Comparison of ENCODE assay signal across 8 mouse cellular contexts in the genomic region with DNA sequence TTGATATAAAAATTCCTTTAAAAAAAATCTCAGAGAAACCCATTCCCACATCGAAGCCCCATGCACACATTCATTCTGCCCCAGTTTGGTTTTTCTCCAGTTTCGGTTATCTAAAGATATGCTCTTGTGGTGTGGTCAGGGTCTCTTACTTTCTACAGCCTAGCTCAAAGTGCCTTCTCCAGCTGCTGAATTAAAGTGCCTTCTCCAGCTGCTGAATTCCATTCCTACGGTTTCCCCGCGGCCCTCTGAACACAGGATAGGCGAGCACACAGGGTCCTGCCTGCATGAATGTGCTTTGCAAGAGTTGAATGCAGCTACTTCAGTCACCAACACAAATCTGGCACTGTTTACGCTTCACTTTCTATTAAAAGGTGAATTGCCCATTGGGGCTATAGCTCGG. TPM values are rescaled to one million over a fixed set of nuclear protein-coding genes. Genes with fewer than 3 reads are reported as not detected.
A peak's percentile ranks its signal among the peaks of the same experiment; 100 is the strongest.
DNase-seq lines count a peak whose midpoint lies in the region; ATAC-seq and TF ChIP-seq lines count a peak whose summit lies in the region.

No protein-coding gene starts in this region.

- no peaks in the 10 kb centered on the region for H3K36me3 ChIP-seq in heart, embryonic 16.5 days (ENCODE audit: control insufficient read depth, insufficient read depth)
- H3K36me3 ChIP-seq in heart, adult 2 months (ENCODE audit: control insufficient read depth, insufficient read depth, low read length): peaks cover 10% of the 10 kb centered on the region
- no peaks in the 10 kb centered on the region for H3K36me3 ChIP-seq in forebrain, embryonic 10.5 days (replicated peaks)
- H3K36me3 ChIP-seq in intestine, embryonic 16.5 days (ENCODE audit: control insufficient read depth, insufficient read depth, low read length): no peaks in the 10 kb centered on the region
- no peaks in the 10 kb centered on the region for H3K36me3 ChIP-seq in midbrain, postnatal 0 days (ENCODE audit: insufficient read depth, low read length)

- no peak for ATAC-seq in heart, embryonic 16.5 days (replicated peaks; ENCODE audit: extremely low read depth, insufficient read depth, low FRiP score)
- ATAC-seq in intestine, embryonic 16.5 days: no peak
- ATAC-seq in midbrain, postnatal 0 days (ENCODE audit: low FRiP score): no peak
- no peak for ATAC-seq in erythroblast, adult 5-6 weeks (replicated peaks; ENCODE audit: low FRiP score, poor library complexity, severe bottlenecking)

- no peak for DNase-seq in heart, adult 2 months
- DNase-seq in forebrain, embryonic 10.5 days (ENCODE audit: extremely low spot score, low spot score): no peak
- DNase-seq in midbrain, postnatal 0 days (ENCODE audit: low spot score): no peak
- no peak for DNase-seq in kidney, adult 18-20 months
- DNase-seq in cerebellum, postnatal 36 days: no peak

- peak overlapping the region; percentile 97; the same call in 1 of the 2 replicates for H3K9ac ChIP-seq in heart, embryonic 16.5 days (ENCODE audit: low read length)
- no peak overlapping the region for H3K9ac ChIP-seq in heart, adult 2 months (ENCODE audit: low read depth, low read length)
- peak overlapping the region; percentile 91; the same call in 1 of the 2 replicates for H3K9ac ChIP-seq in intestine, embryonic 16.5 days (ENCODE audit: low read depth, low read length)
- no peak overlapping the region for H3K9ac ChIP-seq in midbrain, postnatal 0 days (replicated peaks; ENCODE audit: low read length, poor library complexity, severe bottlenecking)

- peak overlapping the region; percentile 99 for H3K4me3 ChIP-seq in heart, embryonic 16.5 days (ENCODE audit: low read length)
- no peak overlapping the region for H3K4me3 ChIP-seq in heart, adult 2 months
- peak overlapping the region; percentile 71 for H3K4me3 ChIP-seq in forebrain, embryonic 10.5 days
- H3K4me3 ChIP-seq in intestine, embryonic 16.5 days (ENCODE audit: low read length): peak overlapping the region; percentile 89; the same call in 1 of the 2 replicates
- peak overlapping the region; percentile 78 for H3K4me3 ChIP-seq in midbrain, postnatal 0 days (ENCODE audit: low read depth, low read length)

- H3K79me2 ChIP-seq in heart, adult 2 months (replicated peaks; ENCODE audit: control insufficient read depth, insufficient read depth, low read length): peaks cover 2% of the 10 kb centered on the region; the same call in 1 of the 2 replicates

- intact Hi-C loops in heart, adult 2 months (cut with DNase I): loop anchor here (1.0 to 5.0 kb wide), 6 partner anchors 58 to 293 kb away; no protein-coding TSS in a partner anchor

- peaks cover 16% of the 10 kb centered on the region for H3K4me1 ChIP-seq in heart, embryonic 16.5 days (ENCODE audit: control insufficient read depth, insufficient read depth, low read length)
- H3K4me1 ChIP-seq in heart, adult 2 months (ENCODE audit: control insufficient read depth, insufficient read depth, low read length): peaks cover 6% of the 10 kb centered on the region
- H3K4me1 ChIP-seq in forebrain, embryonic 10.5 days: peaks cover 24% of the 10 kb centered on the region
- H3K4me1 ChIP-seq in intestine, embryonic 16.5 days (ENCODE audit: control insufficient read depth, insufficient read depth, low read length): no peaks in the 10 kb centered on the region
- no peaks in the 10 kb centered on the region for H3K4me1 ChIP-seq in midbrain, postnatal 0 days (ENCODE audit: insufficient read depth, low read length)

- TF ChIP-seq POLR2A in heart, adult 2 months (IDR thresholded peaks at IDR 0.05; ENCODE audit: insufficient read depth, low read depth, low read length): no peak

- no peak for TF ChIP-seq CTCF in heart, adult 2 months (IDR thresholded peaks at IDR 0.05)
- no peak for TF ChIP-seq CTCF in midbrain, postnatal 0 days (IDR thresholded peaks at IDR 0.05)

- 42% methylated on average over 8 of the region's 8 CpGs for WGBS in heart, embryonic 16.5 days
- 61% methylated on average over 8 of the region's 8 CpGs for WGBS in heart, adult 2 months
- 34% methylated on average over 8 of the region's 8 CpGs for WGBS in forebrain, embryonic 10.5 days
- 40% methylated on average over 8 of the region's 8 CpGs for WGBS in intestine, embryonic 16.5 days
- WGBS in midbrain, postnatal 0 days: 37% methylated on average over 8 of the region's 8 CpGs

- no peaks in the 10 kb centered on the region for H3K27me3 ChIP-seq in heart, embryonic 16.5 days (ENCODE audit: control insufficient read depth, insufficient read depth, low read length)
- H3K27me3 ChIP-seq in heart, adult 2 months (ENCODE audit: control insufficient read depth, insufficient read depth, low read length): no peaks in the 10 kb centered on the region
- H3K27me3 ChIP-seq in forebrain, embryonic 10.5 days (ENCODE audit: poor library complexity, severe bottlenecking): peaks cover 68% of the 10 kb centered on the region
- no peaks in the 10 kb centered on the region for H3K27me3 ChIP-seq in intestine, embryonic 16.5 days (replicated peaks; ENCODE audit: control insufficient read depth, insufficient read depth, low read length)
- 0 out of 2 replicates have a peak, but pooled peaks cover 8% of the 10 kb centered on the region for H3K27me3 ChIP-seq in midbrain, postnatal 0 days (ENCODE audit: insufficient read depth, low read length)

- H3K27ac ChIP-seq in heart, embryonic 16.5 days (ENCODE audit: low read length): no peak overlapping the region
- no peak overlapping the region for H3K27ac ChIP-seq in heart, adult 2 months
- H3K27ac ChIP-seq in forebrain, embryonic 10.5 days: no peak overlapping the region
- H3K27ac ChIP-seq in intestine, embryonic 16.5 days (ENCODE audit: low read length): peak overlapping the region; percentile 39
- no peak overlapping the region for H3K27ac ChIP-seq in midbrain, postnatal 0 days (ENCODE audit: low read depth, low read length)

- TF ChIP-seq EP300 in heart, adult 2 months (IDR thresholded peaks at IDR 0.05; ENCODE audit: insufficient read depth, low read depth, low read length): no peak

- no peaks in the 10 kb centered on the region for H3K9me3 ChIP-seq in heart, embryonic 16.5 days (replicated peaks; ENCODE audit: control insufficient read depth, low read length)
- no peaks in the 10 kb centered on the region for H3K9me3 ChIP-seq in forebrain, embryonic 10.5 days
- no peaks in the 10 kb centered on the region for H3K9me3 ChIP-seq in intestine, embryonic 16.5 days (ENCODE audit: control insufficient read depth, low read length)
- no peaks in the 10 kb centered on the region for H3K9me3 ChIP-seq in midbrain, postnatal 0 days (ENCODE audit: low read length)

- H3K4me2 ChIP-seq in heart, embryonic 16.5 days (ENCODE audit: low read depth, low read length): peak overlapping the region; percentile 87
- H3K4me2 ChIP-seq in intestine, embryonic 16.5 days (ENCODE audit: low read depth, low read length): peak overlapping the region; percentile 94
- peak overlapping the region; percentile 99 for H3K4me2 ChIP-seq in midbrain, postnatal 0 days (ENCODE audit: low read depth, low read length, poor library complexity, severe bottlenecking)

RNA-seq across cellular contexts. Expression of gene Tgfbr3, which starts 0.6 kb away (rescaled TPM):
- polyA plus RNA-seq in heart, embryonic 16.5 days (2015; fragmentation: Nextera tagmentation; extraction: Ambion mirVana): 20.1 and 23.2 TPM in 2 replicates
- 10 to 100 TPM; 41.2 to 47.6 TPM for total RNA-seq in heart, adult 2 months (2021)
- 27.2 and 32.6 TPM in 2 replicates for polyA plus RNA-seq in heart, adult 2 months (2012; rRNA removed)
- polyA plus RNA-seq in forebrain, embryonic 10.5 days (2016; fragmentation: Nextera tagmentation; extraction: Ambion mirVana): 5.7 and 5.8 TPM in 2 replicates
- 14.6 and 14.9 TPM in 2 replicates for polyA plus RNA-seq in intestine, embryonic 16.5 days (2015; fragmentation: Nextera tagmentation; extraction: Ambion mirVana)
- total RNA-seq in midbrain, postnatal 0 days (2014; rRNA removed): 13.8 and 16.7 TPM in 2 replicates
- 4.0 and 4.3 TPM in 2 replicates for polyA plus RNA-seq in midbrain, postnatal 0 days (2015; fragmentation: Nextera tagmentation; extraction: Ambion mirVana)
- 1.5 and 1.9 TPM in 2 replicates for total RNA-seq in erythroblast, adult 5-6 weeks (2015; ENCODE audit: low replicate concordance)
- 2.2 and 2.6 TPM in 2 replicates for total RNA-seq in erythroblast, adult 5-6 weeks (2017; ENCODE audit: low replicate concordance)

RNA-seq across cellular contexts. Expression of gene Brdt, which starts 41.0 kb away (rescaled TPM):
- 0.76 and 0.96 TPM in 2 replicates for polyA plus RNA-seq in heart, embryonic 16.5 days (2015; fragmentation: Nextera tagmentation; extraction: Ambion mirVana)
- total RNA-seq in heart, adult 2 months (2021): under 1 TPM; 0.30 to 0.47 TPM
- 0.18 and 0.38 TPM in 2 replicates for polyA plus RNA-seq in heart, adult 2 months (2012; rRNA removed)
- polyA plus RNA-seq in forebrain, embryonic 10.5 days (2016; fragmentation: Nextera tagmentation; extraction: Ambion mirVana): 0.77 TPM in 2 replicates
- polyA plus RNA-seq in intestine, embryonic 16.5 days (2015; fragmentation: Nextera tagmentation; extraction: Ambion mirVana): 0.98 and 1.0 TPM in 2 replicates
- 3.4 and 3.9 TPM in 2 replicates for total RNA-seq in midbrain, postnatal 0 days (2014; rRNA removed)
- polyA plus RNA-seq in midbrain, postnatal 0 days (2015; fragmentation: Nextera tagmentation; extraction: Ambion mirVana): 4.0 and 4.4 TPM in 2 replicates
- not detected in 2 replicates for total RNA-seq in erythroblast, adult 5-6 weeks (2015; ENCODE audit: low replicate concordance)
- not detected in 2 replicates for total RNA-seq in erythroblast, adult 5-6 weeks (2017; ENCODE audit: low replicate concordance)

Comparison
In these comparisons a context has a peak if more than half of its experiments do, and no peak if none do; other contexts are left out.
1. H3K9ac ChIP-seq: peak in heart, embryonic 16.5 days (single experiment) and intestine, embryonic 16.5 days (single experiment); none in heart, adult 2 months (single experiment) and midbrain, postnatal 0 days (single experiment).
2. Peak in every context shown above with its lines, with median percentiles within 50 percentile points of each other: H3K4me2 ChIP-seq.